Mouse (Mus musculus): ENCODE results near the gene Gas2l2.

DNA sequence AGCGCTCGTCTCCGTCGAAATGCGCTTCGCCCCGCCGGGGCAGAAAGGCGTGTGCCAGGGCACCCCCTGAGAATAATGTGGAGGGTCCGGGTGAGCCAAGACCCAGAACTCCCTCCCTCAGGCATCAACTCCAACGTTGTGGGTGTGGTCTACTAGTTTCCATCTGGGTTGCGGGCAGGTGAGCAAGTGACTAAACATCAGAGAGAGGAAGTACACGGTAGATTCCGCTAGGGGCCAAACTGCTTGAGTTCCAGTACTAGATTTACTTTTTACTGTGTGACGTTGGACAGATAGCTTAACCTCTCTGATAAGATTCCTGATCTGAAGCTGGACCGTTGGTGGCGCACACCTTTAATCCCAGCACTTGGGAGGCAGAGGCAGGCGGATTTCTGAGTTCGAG, 15.7 kb upstream of the Gas2l2 start:
- no peak for TF ChIP-seq CTCF (IDR thresholded peaks at IDR 0.05; ENCODE audit: low read depth, low read length)
- no peak for TF ChIP-seq POLR2A (IDR thresholded peaks at IDR 0.05; ENCODE audit: extremely low read depth, insufficient read depth, low read length)

All from liver, adult 2 months (tissue).